Mouse (Mus musculus) CD4-positive, CD25-positive, alpha-beta regulatory T cell, adult 4 months (primary cell): ENCODE measurements around the gene Mark2. TPM values are rescaled to one million over a fixed set of nuclear protein-coding genes. Genes with fewer than 3 reads are reported as not detected.
"Not testable (repeated sequence)": the region's sequence is repeated elsewhere in the genome, so short reads cannot be mapped to it uniquely, and the experiment has no call there.

Experiments used
- ATAC-seq: one replicate; pipeline ENCODE4 v1.8.0; 2017
- polyA plus RNA-seq, 2 experiments: library from polyadenylated mRNA; unstranded; fragments of 100-300 nt; shearing (Covaris generic); gene quantifications; one replicate each; pipeline ENCODE4 v1.2.1; 2017

Mark2 gene
- polyA plus RNA-seq: 10 to 100 TPM; 53.0 to 75.8 TPM

DNA sequence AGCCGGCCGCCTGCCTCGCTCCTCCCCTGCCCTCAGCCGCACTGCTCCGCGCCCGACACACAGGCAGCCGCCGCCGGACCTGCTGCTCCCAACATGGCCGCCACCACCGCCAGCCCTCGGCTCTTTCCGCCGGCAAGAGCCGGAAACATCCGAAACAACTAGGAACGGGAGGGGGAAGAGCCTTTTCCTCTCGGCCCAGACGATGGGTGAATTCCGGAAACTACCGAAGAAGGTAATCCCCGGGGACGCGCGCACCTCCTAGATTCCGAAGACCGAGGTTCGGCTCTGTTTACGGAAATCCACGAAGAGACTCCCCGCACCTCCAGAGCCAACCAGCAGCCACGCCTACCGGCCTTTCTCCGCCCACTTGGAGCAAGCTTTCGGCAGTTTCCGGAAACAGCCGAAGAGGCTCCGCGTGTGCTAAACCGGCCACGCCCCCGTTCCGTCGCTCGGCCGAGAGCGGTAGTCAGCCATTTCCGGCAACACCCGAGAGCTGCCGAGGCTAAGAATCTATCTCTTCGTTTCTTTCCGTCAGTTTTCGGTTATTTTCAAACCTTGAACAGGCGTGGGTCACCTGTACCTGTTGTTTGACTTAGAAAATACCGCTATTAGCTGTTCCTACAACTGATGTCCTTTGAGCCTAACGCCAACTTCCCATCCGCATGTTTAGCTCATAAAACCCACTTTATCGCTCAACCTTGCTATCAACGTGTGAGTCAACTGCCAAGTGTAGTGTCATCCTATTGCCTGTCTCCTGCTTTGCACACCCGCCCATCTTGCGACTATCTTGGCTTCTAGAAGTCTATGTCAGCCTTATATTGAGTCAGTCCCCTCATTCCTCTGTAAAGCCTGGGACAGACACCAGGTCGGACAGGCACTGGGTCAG is at the start of gene Mark2:
TSS of gene Mark2 (minus strand) at position 349 of the 886 bp plus-strand sequence.
- peak; percentile 93 for ATAC-seq

DNA sequence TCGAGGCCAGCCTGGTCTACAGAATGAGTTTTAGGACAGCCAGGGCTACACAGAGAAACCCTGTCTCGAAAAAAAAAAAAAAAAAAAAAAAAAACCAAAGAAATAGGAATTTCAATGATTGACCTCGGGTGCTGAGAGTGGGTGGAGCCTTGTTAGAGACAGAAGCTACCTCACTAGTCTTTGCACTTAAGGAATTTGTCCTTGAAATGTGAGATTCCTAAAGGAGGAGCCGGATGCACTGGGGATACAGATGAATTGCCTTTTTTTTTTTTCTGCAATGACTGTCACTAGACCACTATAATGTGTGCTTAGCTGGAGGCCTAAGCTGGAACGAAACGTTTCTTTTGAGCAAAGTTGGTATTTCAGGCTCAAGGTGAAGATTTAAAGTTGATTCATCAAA is 46.8 kb upstream of the Mark2 start:
- ATAC-seq: no peak

DNA sequence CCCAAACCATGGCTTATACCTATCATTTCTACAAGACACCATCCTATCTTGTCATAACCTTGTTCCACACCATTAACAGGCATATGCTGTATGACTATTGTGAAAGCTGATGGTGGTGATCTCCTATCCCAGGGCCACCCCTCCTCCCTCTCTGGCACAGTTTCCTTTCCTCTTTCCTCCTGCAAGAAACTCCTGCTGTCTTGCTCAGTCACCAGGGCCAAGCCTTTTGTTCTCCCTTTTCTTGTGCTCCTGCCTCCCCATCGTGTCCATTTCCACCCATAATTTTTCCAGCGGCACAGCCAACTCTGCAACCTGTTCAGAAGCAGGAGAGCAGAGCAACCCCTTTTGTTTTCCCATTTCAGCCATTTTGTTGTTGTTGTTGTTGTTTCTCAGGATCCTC is 44.4 kb upstream of the Mark2 start:
- no peak for ATAC-seq

GRCm38 (mm10) chr19:7382903-7383865 is 41.5 kb upstream of the Mark2 start, which contains the start of gene Spindoc:
Spindoc (minus strand) TSS chr19:7382994.
- ATAC-seq: peak; percentile 98

- peak; percentile 11 for ATAC-seq
Observed at GRCm38 (mm10) chr19:7382248-7382902, 40.7 kb upstream of the Mark2 start.

- no peak for ATAC-seq
Observed at GRCm38 (mm10) chr19:7381906-7382247, 40.2 kb upstream of the Mark2 start.

GRCm38 (mm10) chr19:7377639-7378038 is 36.0 kb upstream of the Mark2 start:
- ATAC-seq: no peak

GRCm38 (mm10) chr19:7374491-7374890 is 32.8 kb upstream of the Mark2 start:
- no peak for ATAC-seq

DNA sequence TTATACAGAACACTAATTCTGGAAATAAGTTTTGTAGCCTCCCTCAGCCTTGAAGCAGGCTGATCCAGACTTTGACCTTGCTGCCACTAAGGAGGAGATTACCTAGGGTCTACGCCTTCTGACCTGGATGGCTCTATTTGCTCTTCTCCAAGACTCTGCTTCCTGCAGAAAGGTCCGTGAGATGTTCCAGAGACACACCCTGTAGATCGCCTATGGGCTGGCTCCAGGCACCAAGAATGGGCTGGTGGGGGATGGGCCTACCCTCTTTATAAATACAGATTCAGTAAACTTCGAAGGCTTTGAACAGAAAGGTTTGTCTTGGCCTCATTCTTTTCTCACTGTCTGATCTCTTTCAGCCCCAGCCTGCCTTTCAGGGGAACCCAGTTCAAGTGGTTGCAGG is 27.8 kb upstream of the Mark2 start:
- not testable (repeated sequence) for ATAC-seq

DNA sequence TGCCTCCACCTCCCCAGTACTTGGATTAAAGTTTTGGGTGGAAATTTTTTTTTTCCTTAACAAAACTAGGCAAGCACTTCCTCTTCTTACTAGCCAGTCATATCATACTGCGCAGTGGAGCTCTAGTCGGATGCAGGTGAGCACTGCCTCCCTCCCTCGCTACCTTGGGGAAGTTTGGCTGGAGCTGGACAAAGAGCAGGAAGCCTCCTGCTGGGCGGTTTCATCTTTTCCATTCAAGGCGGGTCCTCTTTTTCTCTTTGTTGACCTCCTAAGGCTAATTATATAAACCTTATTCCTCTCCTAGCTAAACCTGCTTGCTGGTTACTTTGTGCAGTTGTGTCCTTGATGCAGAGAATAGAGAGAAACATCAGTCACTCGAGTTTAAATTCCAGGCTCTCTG is 12.0 kb upstream of the Mark2 start:
- ATAC-seq: no peak

GRCm38 (mm10) chr19:7352809-7353495 is 11.3 kb upstream of the Mark2 start:
- ATAC-seq: no peak

GRCm38 (mm10) chr19:7349993-7350392 is 8.3 kb upstream of the Mark2 start:
- no peak for ATAC-seq

GRCm38 (mm10) chr19:7345235-7345755 is 3.6 kb upstream of the Mark2 start:
- ATAC-seq: no peak

- ATAC-seq: no peak
Observed at GRCm38 (mm10) chr19:7342646-7343045, 986 bp upstream of the Mark2 start.

DNA sequence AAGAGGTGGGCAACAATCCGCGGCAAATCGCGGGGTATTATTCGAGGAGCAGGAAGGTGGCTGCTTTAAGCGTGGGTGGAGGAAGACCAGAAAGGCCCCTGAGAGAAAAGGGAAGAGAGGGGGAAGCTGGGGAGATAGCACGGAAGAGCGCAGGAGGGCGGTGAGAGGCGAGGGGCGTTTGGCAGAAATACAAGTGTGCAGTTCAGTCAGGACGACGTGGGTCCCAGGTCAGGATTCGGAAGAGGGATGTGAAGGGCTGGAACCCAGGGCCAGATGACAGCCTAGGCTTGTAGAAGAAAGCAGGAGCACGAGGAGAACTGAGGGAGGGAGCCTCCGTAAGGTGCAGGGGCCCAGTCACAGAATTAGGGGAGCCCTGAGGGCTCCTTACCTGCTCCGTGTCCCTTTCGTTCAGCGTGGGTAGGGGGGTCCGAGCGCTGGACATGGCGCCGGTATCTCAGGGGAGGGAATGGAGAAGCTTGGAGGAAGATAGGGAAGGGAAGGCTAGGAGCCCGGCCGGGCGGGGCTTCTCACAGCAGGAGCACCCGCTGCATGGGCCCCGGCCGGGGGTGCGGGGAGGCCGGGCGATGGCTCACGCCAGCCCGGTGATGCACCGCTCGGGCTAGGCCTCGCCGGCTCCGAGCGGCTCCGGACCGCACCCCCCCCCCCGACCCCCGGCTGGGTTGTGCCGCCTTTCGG is 732 bp downstream of the Mark2 start:
- ATAC-seq: no peak

GRCm38 (mm10) chr19:7340371-7340779 is 1.3 kb downstream of the Mark2 start:
- ATAC-seq: no peak

- ATAC-seq: no peak
Observed at GRCm38 (mm10) chr19:7339867-7340266, 1.8 kb downstream of the Mark2 start.

DNA sequence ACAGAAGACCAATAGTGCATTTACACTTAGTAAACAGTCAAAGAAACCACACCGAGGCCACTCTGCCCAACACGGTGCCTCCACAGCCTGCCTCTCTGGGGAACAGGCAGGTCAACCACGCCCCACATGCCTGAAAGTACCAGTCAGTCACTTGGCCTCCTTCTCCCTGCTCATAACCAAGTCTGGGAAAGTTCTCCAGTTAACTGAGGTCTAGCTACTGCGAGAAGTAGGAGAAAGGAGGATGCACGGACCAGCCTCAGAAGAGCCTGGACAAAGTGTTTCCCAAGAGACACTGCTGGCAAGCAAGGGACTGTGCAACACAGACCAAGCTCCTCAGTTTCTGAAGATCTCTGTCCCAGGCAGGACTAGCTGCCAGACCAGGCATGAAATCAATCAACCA is 2.6 kb downstream of the Mark2 start:
- no peak for ATAC-seq

- no peak for ATAC-seq
Observed at GRCm38 (mm10) chr19:7337781-7338342, 3.8 kb downstream of the Mark2 start.

- no peak for ATAC-seq
Observed at GRCm38 (mm10) chr19:7335656-7336055, 6.0 kb downstream of the Mark2 start.

DNA sequence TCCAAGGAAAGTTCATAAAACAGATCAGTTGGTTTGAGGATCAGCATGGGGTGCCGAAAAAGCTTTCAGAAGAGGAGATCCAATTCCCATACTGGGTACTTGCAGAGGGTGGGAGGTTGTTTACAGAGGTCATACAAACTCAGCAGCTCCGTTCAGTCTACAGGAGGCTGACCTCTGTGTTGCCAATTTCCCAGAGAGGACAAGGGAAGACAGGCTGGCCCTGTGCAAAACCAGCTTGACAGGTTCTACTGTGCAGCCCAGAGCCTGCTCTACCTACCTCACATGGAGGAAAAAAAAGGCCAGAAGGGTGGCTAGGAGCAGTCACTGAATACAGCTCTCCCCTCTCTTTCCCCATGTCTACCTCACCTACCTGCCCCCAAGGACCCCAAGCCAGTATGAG is 7.6 kb downstream of the Mark2 start:
- ATAC-seq: no peak
